Mouse (Mus musculus): ENCODE data around the gene Ncl.

DNA sequence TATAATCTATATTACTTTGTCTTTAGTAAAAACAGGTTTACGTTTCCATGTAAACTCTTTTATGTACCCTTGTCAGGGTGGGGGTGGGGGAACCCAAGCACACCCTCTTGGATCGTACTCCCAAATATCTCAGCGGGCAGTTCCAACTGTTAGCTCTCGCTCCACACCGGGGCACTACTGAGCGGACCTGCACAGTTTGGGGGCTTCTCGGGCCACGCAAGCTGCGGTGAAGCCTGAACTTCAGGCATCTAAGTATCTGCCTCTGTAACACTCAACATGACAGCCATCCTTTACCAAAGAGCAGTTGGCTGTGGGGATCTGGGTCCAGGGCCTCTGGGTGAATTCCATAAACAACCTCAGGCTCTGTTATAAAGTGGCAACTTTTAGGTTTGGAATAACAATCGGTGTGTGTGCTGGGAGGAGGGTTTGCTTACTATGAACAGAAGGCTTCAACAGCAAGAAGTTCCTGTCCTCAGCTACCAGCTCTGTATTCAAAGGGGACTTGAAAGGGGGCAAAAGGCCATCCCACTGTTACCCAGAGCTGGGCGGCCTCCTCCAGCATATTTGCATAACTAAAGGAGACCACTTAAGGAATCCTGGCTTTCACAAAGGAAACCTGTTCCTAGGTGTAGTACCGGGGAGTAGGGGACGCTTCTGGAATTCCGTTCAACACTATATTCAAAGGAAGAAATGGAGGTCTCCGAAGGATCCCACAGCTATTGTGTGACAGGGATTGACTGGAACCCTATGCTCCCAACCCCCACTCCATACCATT is 48.5 kb downstream of the Ncl start:
- TF ChIP-seq TAL1 (conservative IDR thresholded peaks at IDR 0.05; ENCODE audit: low read depth, low read length), result no peak
- no peak for TF ChIP-seq CTCF (IDR thresholded peaks at IDR 0.05; ENCODE audit: low read depth, low read length)
- no peak for TF ChIP-seq POLR2AphosphoS5 (IDR thresholded peaks at IDR 0.05; ENCODE audit: insufficient replicate concordance, low read depth, low read length)
- no peak for TF ChIP-seq GATA1 (IDR thresholded peaks at IDR 0.05; ENCODE audit: borderline replicate concordance, low read length)
- TF ChIP-seq GATA2 (IDR thresholded peaks at IDR 0.05; ENCODE audit: borderline replicate concordance, low read depth, low read length), result no peak

Data from G1E (cell line).